Mouse (Mus musculus): Measurements from ENCODE around the gene Pfn1. TPM values are rescaled to one million over a fixed set of nuclear protein-coding genes. Genes with fewer than 3 reads are reported as not detected.

The Pfn1 gene
- 1,446 and 1,550 TPM in 2 replicates for polyA plus RNA-seq (2015; fragmentation: Nextera tagmentation; extraction: Ambion mirVana)

DNA sequence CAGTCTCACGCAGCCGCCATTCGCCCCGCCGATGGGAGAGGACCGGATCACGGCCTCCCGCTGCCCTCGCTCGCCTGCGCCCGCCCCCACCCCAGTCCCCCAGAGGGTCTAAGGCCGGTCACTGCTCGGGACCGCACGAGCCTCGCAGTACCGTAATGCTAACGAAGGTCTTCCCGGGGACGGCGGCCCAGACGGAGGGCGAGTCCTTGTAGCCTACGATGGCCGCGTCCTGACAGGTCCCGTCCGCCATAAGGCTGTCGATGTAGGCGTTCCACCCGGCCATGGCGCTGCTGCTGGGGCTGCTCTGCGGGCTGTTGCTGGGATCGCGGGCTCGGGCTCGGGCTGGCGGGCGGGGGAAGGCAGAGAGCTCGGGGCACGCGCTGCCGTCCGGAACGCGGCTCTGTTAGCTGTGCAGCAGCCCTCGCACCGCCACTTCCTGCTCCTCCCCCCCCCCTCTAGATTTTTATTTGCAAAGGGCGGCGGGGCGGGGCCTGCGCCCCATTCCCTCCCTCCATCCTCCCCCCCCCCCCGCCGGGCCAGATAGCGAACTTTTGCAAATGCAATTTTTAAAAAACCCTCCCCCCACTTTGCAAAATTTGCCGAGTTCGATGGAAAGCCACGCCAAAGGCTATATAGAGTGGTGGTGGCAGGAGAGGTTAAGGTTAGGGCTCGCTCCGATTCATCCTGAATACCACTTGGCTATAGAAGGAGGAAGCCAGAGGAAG, at the start of gene Pfn1:
Pfn1 (minus strand) TSS at position 447 of the 725 bp plus-strand sequence.
- ATAC-seq (ENCODE audit: low FRiP score, low TSS enrichment) (peak; percentile 53), DNase-seq (ENCODE audit: low spot score) (peak; percentile 90)
- TF ChIP-seq EP300 (optimal IDR thresholded peaks at IDR 0.05): no peak
- TF ChIP-seq CTCF (IDR thresholded peaks at IDR 0.05; ENCODE audit: low read depth): no peak; the same call in 1 of the 2 replicates
- H3K9ac ChIP-seq (ENCODE audit: low read length): peak within 1 kb of the TSS; percentile 99
- peak within 1 kb of the TSS; percentile 90 for H3K4me2 ChIP-seq (replicated peaks; ENCODE audit: low read depth)
- H3K27ac ChIP-seq (replicated peaks): peak within 1 kb of the TSS; percentile 100
- under 1% methylated on average over 44 of the region's 61 CpGs for WGBS
- H3K9me3 ChIP-seq (ENCODE audit: control insufficient read depth, low read length): no peaks in the 10 kb centered on the region
- H3K4me3 ChIP-seq (ENCODE audit: low read depth, low read length): peak within 1 kb of the TSS; percentile 100
- peaks cover 10% of the 10 kb centered on the region for H3K36me3 ChIP-seq (ENCODE audit: control insufficient read depth, insufficient read depth, low read length)
- H3K27me3 ChIP-seq (ENCODE audit: control insufficient read depth, insufficient read depth, low read length): no peaks in the 10 kb centered on the region
- peaks cover 5% of the 10 kb centered on the region; the same call in 1 of the 2 replicates for H3K4me1 ChIP-seq (replicated peaks; ENCODE audit: control insufficient read depth, insufficient read depth)

DNA sequence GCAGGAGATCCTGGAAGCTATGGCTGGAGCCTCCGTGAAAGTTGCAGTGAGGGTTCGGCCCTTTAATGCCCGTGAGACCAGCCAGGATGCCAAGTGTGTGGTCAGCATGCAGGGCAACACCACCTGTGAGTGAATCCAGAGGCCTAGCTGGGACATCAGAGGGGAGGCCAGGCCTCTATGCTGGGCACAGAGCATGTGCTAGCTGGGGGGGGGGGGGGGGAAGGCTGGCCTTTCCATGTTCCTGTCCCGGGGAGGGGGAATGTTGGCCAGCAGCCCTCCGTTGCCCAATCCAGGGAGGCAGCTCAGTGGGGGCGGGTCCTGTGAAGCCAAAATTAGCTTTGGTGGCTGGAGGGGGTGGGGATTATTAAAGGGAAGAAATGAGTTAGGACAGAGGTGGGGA, 48.3 kb upstream of the Pfn1 start:
- DNase-seq (ENCODE audit: low spot score): no peak
- H3K36me3 ChIP-seq (ENCODE audit: control insufficient read depth, insufficient read depth, low read length): peaks cover 34% of the 10 kb centered on the region
- H3K27me3 ChIP-seq (ENCODE audit: control insufficient read depth, insufficient read depth, low read length): no peaks in the 10 kb centered on the region
- 60% methylated on average over 5 of the region's 6 CpGs for WGBS
- H3K27ac ChIP-seq (replicated peaks): no peak overlapping the region
- no peak overlapping the region for H3K4me2 ChIP-seq (replicated peaks; ENCODE audit: low read depth)
- peak overlapping the region; percentile 48; the same call in 1 of the 2 replicates for H3K9ac ChIP-seq (ENCODE audit: low read length)
- peaks cover 8% of the 10 kb centered on the region for H3K4me1 ChIP-seq (replicated peaks; ENCODE audit: control insufficient read depth, insufficient read depth)
- ATAC-seq (ENCODE audit: low FRiP score, low TSS enrichment): no peak
- TF ChIP-seq CTCF (IDR thresholded peaks at IDR 0.05; ENCODE audit: low read depth) (no peak), EP300 (optimal IDR thresholded peaks at IDR 0.05) (no peak)
- H3K9me3 ChIP-seq (ENCODE audit: control insufficient read depth, low read length): no peaks in the 10 kb centered on the region
- H3K4me3 ChIP-seq (ENCODE audit: low read depth, low read length): no peak overlapping the region

DNA sequence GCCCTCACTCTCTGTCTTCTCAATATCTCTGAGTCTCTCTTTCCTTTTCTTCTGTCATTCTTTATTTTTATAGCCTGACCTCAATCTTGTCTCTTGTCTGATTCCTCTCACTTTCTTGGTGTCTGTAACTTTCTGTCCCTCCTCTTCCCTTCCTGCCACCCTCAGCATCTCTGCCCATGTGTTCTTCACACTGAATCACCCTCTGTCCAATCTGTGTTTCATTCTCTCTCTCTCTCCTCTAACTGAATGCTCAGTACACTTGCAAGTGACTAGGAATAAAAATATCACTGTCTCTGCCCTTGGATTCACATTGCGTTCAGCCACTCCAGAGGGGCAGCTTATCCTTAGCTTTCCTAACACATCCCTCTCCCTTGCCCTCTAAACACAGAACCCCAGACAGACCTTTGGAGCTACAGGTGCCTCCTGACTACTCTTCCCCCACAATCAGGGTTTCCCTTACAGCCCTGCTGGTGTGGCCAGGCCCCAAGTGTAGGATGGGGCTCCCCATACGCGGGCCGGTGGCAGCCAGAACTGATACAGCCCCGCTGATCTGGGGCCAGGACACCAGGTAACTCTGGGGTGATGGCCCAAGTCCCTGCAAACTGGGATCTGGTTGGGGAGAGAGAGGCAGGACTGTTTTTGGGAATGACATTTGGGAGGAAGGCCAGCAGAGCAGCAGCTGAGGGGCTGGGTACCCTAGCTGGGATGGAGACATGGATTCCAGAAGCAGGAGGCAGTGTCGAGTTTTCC, 47.7 kb upstream of the Pfn1 start:
- H3K4me1 ChIP-seq (replicated peaks; ENCODE audit: control insufficient read depth, insufficient read depth): peaks cover 8% of the 10 kb centered on the region
- 83% methylated on average over 6 of the region's 6 CpGs for WGBS
- H3K9ac ChIP-seq (ENCODE audit: low read length): peak overlapping the region; percentile 94; the same call in 1 of the 2 replicates
- DNase-seq (ENCODE audit: low spot score) (no peak), ATAC-seq (ENCODE audit: low FRiP score, low TSS enrichment) (no peak)
- no peak for TF ChIP-seq CTCF (IDR thresholded peaks at IDR 0.05; ENCODE audit: low read depth)
- no peak for TF ChIP-seq EP300 (optimal IDR thresholded peaks at IDR 0.05)
- peak overlapping the region; percentile 75 for H3K4me2 ChIP-seq (replicated peaks; ENCODE audit: low read depth)
- H3K9me3 ChIP-seq (ENCODE audit: control insufficient read depth, low read length): no peaks in the 10 kb centered on the region
- H3K27ac ChIP-seq (replicated peaks): 0 out of 2 replicates have a peak overlapping the region, but pooled peaks have one; percentile 96
- no peaks in the 10 kb centered on the region for H3K27me3 ChIP-seq (ENCODE audit: control insufficient read depth, insufficient read depth, low read length)
- peak overlapping the region; percentile 93 for H3K4me3 ChIP-seq (ENCODE audit: low read depth, low read length)
- peaks cover 31% of the 10 kb centered on the region for H3K36me3 ChIP-seq (ENCODE audit: control insufficient read depth, insufficient read depth, low read length)

DNA sequence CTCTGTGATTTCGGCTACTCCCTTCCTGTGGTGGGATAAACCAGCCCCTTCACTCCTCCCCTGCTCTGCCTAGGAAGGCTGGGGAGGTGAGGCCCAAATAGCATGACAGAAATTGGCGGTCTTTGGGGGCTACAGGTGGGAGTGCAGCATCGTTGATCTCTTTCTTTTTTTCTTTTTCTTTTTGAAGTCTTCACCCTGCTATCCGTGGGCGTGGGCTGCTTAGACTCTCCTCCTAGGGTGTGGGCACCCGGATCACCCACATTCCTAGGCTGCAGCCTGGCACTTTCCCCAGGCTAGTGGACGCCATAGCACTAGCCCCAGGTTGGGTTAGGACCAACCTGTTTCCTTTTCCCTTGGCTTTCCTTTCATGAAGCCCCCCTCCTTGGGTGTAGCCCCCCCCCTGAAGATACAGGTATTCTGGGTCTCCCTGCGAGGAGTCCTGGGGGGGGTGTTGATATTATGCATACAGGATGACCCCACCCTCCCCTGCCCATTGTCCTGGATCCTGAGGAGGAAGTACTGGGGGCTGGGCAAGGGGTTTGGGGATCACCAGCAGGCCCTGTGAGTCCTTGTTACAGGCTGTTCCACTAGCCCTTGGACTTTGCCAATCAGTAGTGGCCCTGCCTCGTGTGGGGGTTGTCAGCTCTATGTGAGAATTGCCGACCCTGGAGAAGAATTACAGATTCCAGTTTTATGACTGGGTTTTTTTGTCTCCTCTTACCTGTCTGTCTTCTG, 46.9 kb upstream of the Pfn1 start:
- H3K27ac ChIP-seq (replicated peaks): peak overlapping the region; percentile 96
- peaks cover 23% of the 10 kb centered on the region for H3K36me3 ChIP-seq (ENCODE audit: control insufficient read depth, insufficient read depth, low read length)
- peak overlapping the region; percentile 75 for H3K4me2 ChIP-seq (replicated peaks; ENCODE audit: low read depth)
- H3K27me3 ChIP-seq (ENCODE audit: control insufficient read depth, insufficient read depth, low read length): no peaks in the 10 kb centered on the region
- peak overlapping the region; percentile 94 for H3K9ac ChIP-seq (ENCODE audit: low read length)
- ATAC-seq (ENCODE audit: low FRiP score, low TSS enrichment): peak; percentile 30; the same call in 1 of the 2 replicates
- H3K9me3 ChIP-seq (ENCODE audit: control insufficient read depth, low read length): no peaks in the 10 kb centered on the region
- peaks cover 8% of the 10 kb centered on the region for H3K4me1 ChIP-seq (replicated peaks; ENCODE audit: control insufficient read depth, insufficient read depth)
- 10% methylated on average over 10 of the region's 10 CpGs for WGBS
- TF ChIP-seq EP300 (optimal IDR thresholded peaks at IDR 0.05): no peak
- no peak for TF ChIP-seq CTCF (IDR thresholded peaks at IDR 0.05; ENCODE audit: low read depth)
- peak; percentile 63 for DNase-seq (ENCODE audit: low spot score)
- H3K4me3 ChIP-seq (ENCODE audit: low read depth, low read length): peak overlapping the region; percentile 93

DNA sequence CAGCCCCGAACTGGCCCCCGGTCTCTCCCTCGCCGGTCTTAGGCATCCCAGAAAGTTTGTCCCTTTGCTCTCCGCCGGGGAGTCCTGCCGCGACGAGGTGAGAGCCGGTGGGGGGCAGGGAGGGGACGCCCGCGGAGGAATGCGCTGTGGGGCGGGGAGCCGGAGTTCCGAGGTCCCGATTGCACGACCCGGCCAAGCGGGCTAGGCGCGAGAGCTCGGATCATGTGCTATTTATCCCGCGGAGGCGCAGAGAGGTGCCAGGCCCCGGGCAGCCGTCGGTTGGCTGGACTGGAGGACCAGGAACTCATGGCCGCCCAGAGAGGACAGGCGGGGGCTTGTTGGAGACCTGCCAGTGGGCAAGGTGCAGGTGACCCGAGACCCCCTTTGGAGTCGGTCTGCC, 46.2 kb upstream of the Pfn1 start:
- H3K9ac ChIP-seq (ENCODE audit: low read length): peak overlapping the region; percentile 94
- H3K9me3 ChIP-seq (ENCODE audit: control insufficient read depth, low read length): no peaks in the 10 kb centered on the region
- no peaks in the 10 kb centered on the region for H3K27me3 ChIP-seq (ENCODE audit: control insufficient read depth, insufficient read depth, low read length)
- TF ChIP-seq EP300 (optimal IDR thresholded peaks at IDR 0.05) (no peak), CTCF (IDR thresholded peaks at IDR 0.05; ENCODE audit: low read depth) (no peak)
- peak overlapping the region; percentile 96 for H3K27ac ChIP-seq (replicated peaks)
- peaks cover 8% of the 10 kb centered on the region for H3K4me1 ChIP-seq (replicated peaks; ENCODE audit: control insufficient read depth, insufficient read depth)
- peak overlapping the region; percentile 93 for H3K4me3 ChIP-seq (ENCODE audit: low read depth, low read length)
- H3K36me3 ChIP-seq (ENCODE audit: control insufficient read depth, insufficient read depth, low read length): peaks cover 16% of the 10 kb centered on the region
- DNase-seq (ENCODE audit: low spot score) (peak; percentile 85), ATAC-seq (ENCODE audit: low FRiP score, low TSS enrichment) (peak; percentile 69)
- peak overlapping the region; percentile 75 for H3K4me2 ChIP-seq (replicated peaks; ENCODE audit: low read depth)
- under 1% methylated on average over 34 of the region's 34 CpGs for WGBS
